Mouse (Mus musculus): Measurements from ENCODE around the gene Otor. TPM values are rescaled to one million over a fixed set of nuclear protein-coding genes. Genes with fewer than 3 reads are reported as not detected.

Otor gene
- total RNA-seq, 2 experiments from 2014 or later, result not detected

DNA sequence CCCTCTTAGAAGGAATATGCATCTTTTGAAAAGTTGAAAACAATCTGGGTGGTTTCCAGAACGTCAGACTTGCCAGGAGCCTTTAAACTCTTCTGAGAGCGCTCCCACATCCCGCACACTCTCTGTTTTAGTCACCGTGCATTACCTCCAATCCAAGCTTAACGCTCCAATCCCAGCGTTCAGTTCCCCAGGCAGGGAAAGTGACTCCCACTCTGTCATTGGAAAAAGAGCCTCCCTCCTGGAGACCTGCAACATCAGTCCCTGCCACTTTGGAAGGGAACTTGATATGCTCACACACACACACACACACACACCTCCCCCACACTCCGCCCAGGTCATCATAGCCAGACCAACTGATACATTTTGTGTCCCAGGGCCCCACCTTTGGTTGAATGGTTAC lies 39.9 kb downstream of the Otor start:
- no peak for ATAC-seq (replicated peaks; ENCODE audit: poor library complexity)

GRCm38 (mm10) chr2:143131098-143131646 lies 52.9 kb downstream of the Otor start:
- ATAC-seq (replicated peaks; ENCODE audit: poor library complexity), result no peak

Other genes with a start within 250 kb of the Otor start
- 10.9 and 17.4 TPM in 2 replicates for gene Kif16b, start 176.9 kb upstream of the Otor start, total RNA-seq (2015)
- 18.1 and 23.9 TPM in 2 replicates for gene Kif16b, start 176.9 kb upstream of the Otor start, total RNA-seq (2017)
- 120 and 156 TPM in 2 replicates for gene Snrpb2, start 15.4 kb upstream of the Otor start, total RNA-seq (2015)
- gene Snrpb2, start 15.4 kb upstream of the Otor start, total RNA-seq (2017), result 118 and 121 TPM in 2 replicates